Mouse (Mus musculus) midbrain, embryonic 11.5 days (tissue): ENCODE results near the gene Gm20605. TPM values are rescaled to one million over a fixed set of nuclear protein-coding genes. Genes with fewer than 3 reads are reported as not detected.
A peak's percentile ranks its signal among the peaks of the same experiment; 100 is the strongest.

Experiments used
- ATAC-seq: fragments of 200-750 bp; cut with Nextera tagmentation; 2 replicates; pipeline ENCODE4 v1.8.0; 2017; ENCODE audit warnings: moderate TSS enrichment, moderate library complexity; ENCODE audit not compliant: low FRiP score
- DNase-seq: peaks from one replicate; pipeline ENCODE4 v3.0.0; 2015; ENCODE audit warnings: low spot score; ENCODE audit errors: missing footprints
- H3K27ac ChIP-seq: fragments of 300-500 bp; sonication (generic); 2 replicates; pipeline ENCODE4 v1.5.1; 2014; ENCODE audit warnings: low read depth, low read length
- H3K27me3 ChIP-seq: fragments of 300-500 bp; sonication (generic); 2 replicates; pipeline ENCODE4 v1.6.1; 2014; ENCODE audit warnings: mild to moderate bottlenecking, low read length, moderate library complexity, mixed read lengths; ENCODE audit not compliant: control insufficient read depth, insufficient read depth
- H3K36me3 ChIP-seq: fragments of 300-500 bp; sonication (generic); 2 replicates; pipeline ENCODE4 v1.6.1; 2014; ENCODE audit warnings: mild to moderate bottlenecking, low read length, moderate library complexity, mixed read lengths; ENCODE audit not compliant: control insufficient read depth, insufficient read depth
- H3K4me1 ChIP-seq: fragments of 300-500 bp; sonication (generic); 2 replicates; pipeline ENCODE4 v1.6.1; 2014; ENCODE audit warnings: low read length; ENCODE audit not compliant: control insufficient read depth, insufficient read depth
- H3K4me2 ChIP-seq: fragments of 300-500 bp; sonication (generic); 2 replicates; pipeline ENCODE4 v1.6.1; 2014; ENCODE audit warnings: mild to moderate bottlenecking, moderate library complexity
- H3K4me3 ChIP-seq: fragments of 300-500 bp; sonication (generic); 2 replicates; pipeline ENCODE4 v1.5.1; 2014; ENCODE audit warnings: low read depth, low read length
- H3K9ac ChIP-seq: fragments of 300-500 bp; sonication (generic); 2 replicates; pipeline ENCODE4 v1.6.1; 2014; ENCODE audit warnings: low read length
- H3K9me3 ChIP-seq: fragments of 300-500 bp; sonication (generic); 2 replicates; pipeline ENCODE4 v1.6.1; 2016; ENCODE audit warnings: low read length; ENCODE audit not compliant: control insufficient read depth
- WGBS: fragments of 180-500 bp; shearing (Covaris S2); extraction: QIAGEN DNeasy Blood & Tissue Kit; methylation state at CpG from one replicate; pipeline ENCODE4 v1.1.7; 2014; 5-methylcytosine and 5-hydroxymethylcytosine counted together
- polyA plus RNA-seq: library from polyadenylated mRNA; unstranded; fragments of >200 nt; fragmentation: Nextera tagmentation; extraction: Ambion mirVana; gene quantifications from 2 replicates; pipeline ENCODE4 v1.2.1, GENCODE M21; 2014

Gene Gm20605
- polyA plus RNA-seq, 1 experiment from 2014 or later: 4.5 TPM

GRCm38 (mm10) chr5:137627991-137628390 lies 984 bp upstream of the Gm20605 start:
- H3K9ac ChIP-seq: peak overlapping the region; percentile 24
- ATAC-seq: no peak
- H3K27me3 ChIP-seq: no peaks in the 10 kb centered on the region
- H3K4me1 ChIP-seq: peaks cover 20% of the 10 kb centered on the region
- H3K27ac ChIP-seq: peak overlapping the region; percentile 31; the same call in 1 of the 2 replicates
- H3K36me3 ChIP-seq: no peaks in the 10 kb centered on the region
- H3K4me3 ChIP-seq: peak overlapping the region; percentile 75
- peak overlapping the region; percentile 40 for H3K4me2 ChIP-seq
- H3K9me3 ChIP-seq: no peaks in the 10 kb centered on the region
- no peak for DNase-seq
- WGBS: 7% methylated on average over 9 of the region's 9 CpGs

- H3K4me3 ChIP-seq: peak overlapping the region; percentile 75
- H3K27ac ChIP-seq: peak overlapping the region; percentile 89
- DNase-seq (peak; percentile 96), ATAC-seq (peak; percentile 64)
- no peaks in the 10 kb centered on the region for H3K36me3 ChIP-seq
- H3K27me3 ChIP-seq: no peaks in the 10 kb centered on the region
- peaks cover 20% of the 10 kb centered on the region for H3K4me1 ChIP-seq
- H3K9ac ChIP-seq: peak overlapping the region; percentile 81
- no peaks in the 10 kb centered on the region for H3K9me3 ChIP-seq
- under 1% methylated on average over 23 of the region's 23 CpGs for WGBS
- peak overlapping the region; percentile 61 for H3K4me2 ChIP-seq
These were observed 339 bp downstream of the Gm20605 start for GRCm38 (mm10) chr5:137629306-137629721.

- peaks cover 20% of the 10 kb centered on the region for H3K4me1 ChIP-seq
- no peaks in the 10 kb centered on the region for H3K36me3 ChIP-seq
- H3K4me2 ChIP-seq: peak overlapping the region; percentile 61
- 25% methylated on average over 6 of the region's 6 CpGs for WGBS
- H3K27ac ChIP-seq: 0 out of 2 replicates have a peak overlapping the region, but pooled peaks have one; percentile 4
- H3K9ac ChIP-seq: peak overlapping the region; percentile 81
- peak overlapping the region; percentile 75 for H3K4me3 ChIP-seq
- H3K9me3 ChIP-seq: no peaks in the 10 kb centered on the region
- H3K27me3 ChIP-seq: no peaks in the 10 kb centered on the region
- DNase-seq: no peak
- ATAC-seq: no peak
These were observed 1.1 kb downstream of the Gm20605 start for GRCm38 (mm10) chr5:137629906-137630545.

GRCm38 (mm10) chr5:137630602-137631001 lies 1.6 kb downstream of the Gm20605 start:
- DNase-seq (peak; percentile 79), ATAC-seq (no peak)
- Histone ChIP-seq H3K4me3 (peak overlapping the region; percentile 75), H3K27ac (0 out of 2 replicates have a peak overlapping the region, but pooled peaks have one; percentile 4), H3K4me2 (peak overlapping the region; percentile 61), H3K4me1 (peaks cover 20% of the 10 kb centered on the region), H3K27me3 (no peaks in the 10 kb centered on the region), H3K9ac (no peak overlapping the region), H3K9me3 (no peaks in the 10 kb centered on the region), H3K36me3 (no peaks in the 10 kb centered on the region; the same call in 1 of the 2 replicates)
- 63% methylated on average over 3 of the region's 3 CpGs for WGBS

GRCm38 (mm10) chr5:137631171-137631570 lies 2.2 kb downstream of the Gm20605 start:
- H3K9me3 ChIP-seq: no peaks in the 10 kb centered on the region
- ATAC-seq (no peak), DNase-seq (peak; percentile 75)
- H3K9ac ChIP-seq: no peak overlapping the region
- H3K36me3 ChIP-seq: no peaks in the 10 kb centered on the region; the same call in 1 of the 2 replicates
- no peak overlapping the region for H3K4me2 ChIP-seq
- WGBS: 69% methylated on average over 9 of the region's 9 CpGs
- H3K27ac ChIP-seq: no peak overlapping the region
- peaks cover 20% of the 10 kb centered on the region for H3K4me1 ChIP-seq
- no peak overlapping the region for H3K4me3 ChIP-seq
- H3K27me3 ChIP-seq: no peaks in the 10 kb centered on the region

- no peak for DNase-seq
- Histone ChIP-seq H3K27me3 (no peaks in the 10 kb centered on the region), H3K27ac (no peak overlapping the region), H3K4me2 (no peak overlapping the region), H3K9ac (no peak overlapping the region), H3K36me3 (no peaks in the 10 kb centered on the region; the same call in 1 of the 2 replicates), H3K9me3 (no peaks in the 10 kb centered on the region), H3K4me3 (no peak overlapping the region), H3K4me1 (peaks cover 20% of the 10 kb centered on the region)
- WGBS: 72% methylated on average over 4 of the region's 4 CpGs
- no peak for ATAC-seq
These were observed 2.6 kb downstream of the Gm20605 start for GRCm38 (mm10) chr5:137631591-137631990.

GRCm38 (mm10) chr5:137633397-137634084 lies 4.6 kb downstream of the Gm20605 start:
- Histone ChIP-seq H3K36me3 (peaks cover 6% of the 10 kb centered on the region), H3K27me3 (no peaks in the 10 kb centered on the region), H3K27ac (no peak overlapping the region), H3K9ac (no peak overlapping the region), H3K4me3 (no peak overlapping the region), H3K9me3 (no peaks in the 10 kb centered on the region), H3K4me1 (peaks cover 20% of the 10 kb centered on the region), H3K4me2 (no peak overlapping the region)
- no peak for ATAC-seq
- 83% methylated on average over 12 of the region's 12 CpGs for WGBS
- DNase-seq: no peak

GRCm38 (mm10) chr5:137639472-137639871 lies 10.5 kb downstream of the Gm20605 start:
- 85% methylated on average over 7 of the region's 7 CpGs for WGBS
- Histone ChIP-seq H3K4me2 (no peak overlapping the region), H3K27ac (no peak overlapping the region), H3K27me3 (peaks cover 8% of the 10 kb centered on the region), H3K36me3 (peaks cover 28% of the 10 kb centered on the region), H3K4me3 (no peak overlapping the region), H3K9ac (no peak overlapping the region), H3K9me3 (no peaks in the 10 kb centered on the region), H3K4me1 (no peaks in the 10 kb centered on the region)
- no peak for DNase-seq
- no peak for ATAC-seq

- H3K27me3 ChIP-seq: peaks cover 24% of the 10 kb centered on the region
- no peak within 1 kb of the TSS for H3K4me2 ChIP-seq
- H3K9me3 ChIP-seq: no peaks in the 10 kb centered on the region
- no peak within 1 kb of the TSS for H3K9ac ChIP-seq
- H3K27ac ChIP-seq: no peak within 1 kb of the TSS
- peaks cover 28% of the 10 kb centered on the region for H3K36me3 ChIP-seq
- WGBS: 83% methylated on average over 19 of the region's 19 CpGs
- 0 out of 2 replicates have a peak, but pooled peaks cover 2% of the 10 kb centered on the region for H3K4me1 ChIP-seq
- no peak within 1 kb of the TSS for H3K4me3 ChIP-seq
- ATAC-seq (no peak), DNase-seq (peak; percentile 74)
These were observed 12.1 kb downstream of the Gm20605 start, which contains the start of gene Sap25 for GRCm38 (mm10) chr5:137641054-137641453. Gene Sap25, plus strand, starts transcription at chr5:137641334.
